Comparison of ENCODE assay signal across 17 mouse cellular contexts in the genomic region with DNA sequence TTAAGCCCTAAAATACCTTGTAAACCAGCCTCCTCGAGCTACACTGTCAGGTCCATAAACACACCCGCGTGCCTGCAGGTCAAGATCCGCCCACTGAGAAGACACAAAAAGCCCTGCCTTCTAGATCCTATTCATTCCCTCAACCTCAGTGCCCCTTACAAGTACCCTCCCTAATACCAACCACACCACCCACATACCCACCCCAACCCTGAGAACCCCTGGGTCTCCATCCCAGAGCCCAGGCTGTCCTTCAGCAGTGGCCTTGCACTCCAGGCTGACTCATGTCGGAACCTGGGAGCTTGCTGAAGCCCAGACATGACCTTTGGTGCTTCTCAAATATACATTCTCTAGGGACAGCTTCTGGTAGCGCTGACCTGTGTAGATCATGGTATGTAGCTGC. TPM values are rescaled to one million over a fixed set of nuclear protein-coding genes. Genes with fewer than 3 reads are reported as not detected.
"Had no signal": no experiment of that assay in that cellular context is flagged by ENCODE, and none has a peak within 500 bp of the region (broad histone marks: within the 10 kb centered on the region; RNA-seq: fewer than 3 reads in every experiment).

No protein-coding gene starts in this region.

- H3K4me2 ChIP-seq: kidney, embryonic 15.5 days; lung, embryonic 14.5 days; midbrain, embryonic 11.5 days had no signal

- H3K36me3 ChIP-seq: kidney, embryonic 15.5 days had no signal

- H3K9ac ChIP-seq: kidney, embryonic 15.5 days; liver, embryonic 14.5 days; lung, embryonic 14.5 days had no signal

- H3K27me3 ChIP-seq: megakaryocyte, embryonic 14.5 days had no signal

- H3K4me3 ChIP-seq: kidney, embryonic 15.5 days; limb, embryonic 13.5 days had no signal

- H3K9me3 ChIP-seq: kidney, embryonic 15.5 days; limb, embryonic 13.5 days; megakaryocyte, embryonic 14.5 days had no signal

- DNase-seq: kidney, adult 2 months; kidney, postnatal 14 days; left cerebral cortex, postnatal 4 days; lung, embryonic 14.5 days; lung, postnatal 10 days; lung, postnatal 4 days; thymus, postnatal 4 days had no signal

- H3K27ac ChIP-seq: kidney, embryonic 15.5 days; limb, embryonic 13.5 days; liver, embryonic 14.5 days; stomach, postnatal 0 days had no signal

RNA-seq across cellular contexts. Expression of a gene that starts 7.7 kb away (rescaled TPM):
- polyA plus RNA-seq: kidney, embryonic 15.5 days; lung, embryonic 14.5 days; stomach, postnatal 0 days had no signal

RNA-seq across cellular contexts. Expression of a gene that starts 32.2 kb away (rescaled TPM):
- total RNA-seq: layer of hippocampus, postnatal 14 days; left cerebral cortex, postnatal 4 days; neutrophil, adult 5-6 weeks had no signal
- polyA plus RNA-seq: kidney, adult 2 months; limb, embryonic 13.5 days; liver, embryonic 14.5 days; lung, embryonic 14.5 days; midbrain, embryonic 11.5 days; neural tube, embryonic 11.5 days had no signal

RNA-seq across cellular contexts. Expression of a gene that starts 47.1 kb away (rescaled TPM):
- total RNA-seq: midbrain, postnatal 0 days; neutrophil, adult 5-6 weeks had no signal
- polyA plus RNA-seq: kidney, embryonic 15.5 days; limb, embryonic 13.5 days; lung, embryonic 14.5 days; neural tube, embryonic 11.5 days had no signal
